Mouse (Mus musculus) C2C12 (cell line): ENCODE results near the gene Nip7.

Experiments used
- CEBPB ChIP-seq: IDR thresholded peaks from one replicate; pipeline ENCODE4 v1.6.1; 2011; ENCODE audit warnings: low read depth, mild to moderate bottlenecking, control low read depth, moderate library complexity
- CTCF ChIP-seq: IDR thresholded peaks from one replicate; pipeline ENCODE4 v1.5.1; 2011; ENCODE audit not compliant: control insufficient read depth, insufficient read depth, insufficient read length

GRCm38 (mm10) chr8:107040632-107041031 is 16.0 kb upstream of the Nip7 start:
- no peak for TF ChIP-seq CTCF
- no peak for TF ChIP-seq CEBPB
